Mouse (Mus musculus): ENCODE measurements at regions not wholly inside any gene's neighbourhood (a gene's known extent, or its start where the extent isn't known, plus 50 kb on each side); places are given as distances from the start of the nearest gene placed in this dataset.
A peak's percentile ranks its signal among the peaks of the same experiment; 100 is the strongest.

DNA sequence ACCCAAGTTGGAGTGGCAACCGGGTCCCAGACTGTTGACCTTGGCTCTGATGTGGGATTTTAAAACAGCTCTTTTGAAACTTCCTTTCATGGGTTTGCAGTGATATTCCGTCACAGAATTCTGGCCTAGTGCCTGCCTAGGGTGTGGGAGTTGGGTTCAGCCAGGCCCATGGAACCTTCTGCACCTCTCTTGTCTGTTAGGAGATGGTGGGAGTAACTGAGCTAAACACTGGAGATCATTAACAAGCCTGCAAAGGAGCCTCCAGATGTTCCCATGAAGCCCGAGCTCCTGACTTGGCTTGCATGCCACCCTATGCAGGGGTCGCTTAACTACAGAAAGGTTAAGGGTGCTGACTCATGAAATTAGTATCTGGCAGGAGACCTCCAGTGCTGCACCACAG, 158.0 kb upstream of the Serp2 start:
- no peak for DNase-seq (ENCODE audit: low spot score in 2 of 2)

DNA sequence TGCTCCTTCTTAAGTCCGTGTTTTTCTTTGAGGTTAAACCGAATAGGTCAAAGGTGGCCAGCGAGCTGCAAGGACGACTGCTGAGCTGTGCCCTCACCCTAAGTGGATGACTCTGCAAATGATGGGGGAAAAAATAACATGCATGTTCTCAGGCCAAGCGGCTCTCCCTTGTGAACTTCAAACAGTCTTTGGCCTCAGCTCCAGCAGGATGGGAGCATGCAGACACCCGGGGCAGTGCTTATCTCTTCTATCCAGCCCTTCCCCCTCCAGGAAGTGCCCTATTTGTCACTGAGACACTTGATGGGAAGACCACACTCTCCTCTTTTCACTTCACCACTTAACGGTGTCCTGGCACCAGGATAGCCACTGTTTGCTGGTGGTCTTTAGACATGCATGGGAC, 157.3 kb upstream of the Serp2 start:
- no peak for DNase-seq (ENCODE audit: low spot score in 2 of 2)

DNA sequence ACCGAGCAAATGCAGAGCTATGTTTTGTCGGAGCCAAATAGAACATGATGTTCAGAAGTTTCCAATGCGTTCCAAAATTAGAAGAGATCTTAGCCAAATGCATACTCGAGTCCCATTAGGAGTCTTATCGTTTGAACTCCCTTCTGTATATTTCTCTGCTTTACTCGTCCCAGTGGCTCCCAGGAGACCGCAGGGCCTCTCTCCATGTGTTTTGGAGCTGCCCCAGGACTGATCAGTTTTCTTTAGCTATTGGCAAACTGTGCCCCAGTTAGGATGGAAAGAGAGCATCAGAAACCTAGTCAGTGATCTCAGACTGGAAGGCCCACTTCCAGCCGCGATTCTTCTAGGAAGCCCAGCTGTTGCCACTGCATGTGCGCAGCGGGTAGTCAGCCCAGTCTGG, 152.0 kb upstream of the Serp2 start:
- DNase-seq (ENCODE audit: low spot score in 2 of 2): no peak

DNA sequence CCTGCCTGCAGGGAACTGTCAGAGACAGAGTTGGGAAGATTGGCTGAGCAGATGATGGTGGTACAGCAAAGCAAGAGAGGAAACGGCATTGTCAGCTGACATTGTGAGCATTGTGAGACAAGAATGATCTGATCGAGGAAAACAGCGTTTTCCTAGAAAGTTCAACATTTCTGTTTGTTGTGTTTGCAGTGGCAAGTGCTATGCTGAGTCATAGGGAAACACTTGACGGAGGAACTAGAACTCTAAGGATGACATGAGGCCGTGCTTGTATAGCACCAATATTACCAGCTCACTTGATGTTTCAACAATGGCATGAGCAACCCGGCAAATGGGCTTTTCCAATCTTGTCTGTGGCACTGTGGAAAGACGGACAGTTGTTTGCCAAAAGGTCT, 146.7 kb upstream of the Serp2 start:
- DNase-seq (ENCODE audit: low spot score in 2 of 2): no peak

DNA sequence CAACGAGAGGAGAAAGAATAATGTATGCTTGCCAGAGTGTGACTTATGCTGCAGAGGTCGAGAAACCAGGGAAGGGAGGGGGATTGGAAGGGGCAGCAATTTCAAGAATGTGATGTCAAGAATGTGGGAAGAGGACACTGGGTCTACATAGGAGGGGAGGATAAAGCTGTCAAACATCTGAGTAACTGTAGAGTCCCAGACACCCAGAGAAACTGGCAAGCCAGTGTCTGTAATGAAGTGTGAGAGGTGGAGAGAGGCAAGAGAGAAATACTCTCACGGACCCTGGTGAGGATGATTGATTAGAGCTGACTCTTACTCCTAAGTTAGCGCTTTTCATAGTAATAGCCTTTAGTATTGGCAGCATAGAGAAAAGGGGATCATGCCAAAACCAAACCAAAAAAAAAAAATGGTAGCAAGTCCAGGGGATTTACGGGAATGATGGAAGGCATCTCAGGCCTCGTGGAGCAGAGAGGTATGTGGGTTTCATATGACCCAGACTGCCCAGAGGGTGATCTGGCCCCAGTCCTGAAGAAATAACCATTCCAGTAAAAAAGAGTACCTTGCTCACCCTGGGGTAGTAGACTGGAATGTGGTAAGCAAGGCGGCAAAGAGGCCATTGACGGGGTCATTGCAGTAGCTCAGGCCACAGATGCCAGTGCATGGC, 146.2 kb upstream of the Serp2 start:
- no peak for DNase-seq (ENCODE audit: low spot score in 2 of 2)

DNA sequence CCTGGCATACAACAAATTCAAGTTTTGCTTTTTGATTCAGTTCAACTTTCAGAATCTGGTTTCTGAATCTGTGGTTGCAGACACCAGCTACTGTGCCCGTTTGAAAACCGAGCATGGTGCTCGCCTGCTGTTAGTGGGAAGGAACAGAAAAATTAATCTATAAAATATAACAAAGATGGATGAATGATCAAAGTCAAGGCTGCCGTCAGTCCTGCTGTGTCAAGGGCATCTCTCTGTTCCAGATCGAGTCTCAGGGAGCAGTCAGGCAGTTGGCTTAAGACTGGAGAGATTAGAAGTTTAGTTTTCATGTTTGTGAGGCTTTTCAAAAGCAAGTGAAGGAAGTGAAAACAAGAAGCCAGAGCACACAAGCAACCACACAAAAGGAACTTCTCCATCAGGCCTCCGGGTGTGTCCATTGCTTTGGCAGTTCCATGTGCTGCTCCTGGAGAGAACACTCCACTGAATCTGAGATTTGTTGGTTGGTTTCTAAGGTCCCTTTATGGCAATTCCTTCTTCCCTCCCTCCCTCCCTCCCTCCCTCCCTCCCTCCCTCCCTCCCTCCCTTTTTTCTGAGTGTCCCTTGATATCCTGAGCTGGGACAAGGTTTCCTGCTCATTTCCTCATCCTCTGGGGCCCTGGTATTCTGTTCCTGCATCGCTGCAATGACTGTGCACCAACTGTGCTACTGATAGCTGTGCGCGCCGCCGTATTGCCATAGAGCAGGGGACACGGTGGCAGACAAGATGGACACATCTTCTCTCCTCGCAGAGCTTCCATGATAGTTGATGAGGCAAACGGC, 145.4 kb upstream of the Serp2 start:
- DNase-seq (ENCODE audit: low spot score in 2 of 2): no peak

DNA sequence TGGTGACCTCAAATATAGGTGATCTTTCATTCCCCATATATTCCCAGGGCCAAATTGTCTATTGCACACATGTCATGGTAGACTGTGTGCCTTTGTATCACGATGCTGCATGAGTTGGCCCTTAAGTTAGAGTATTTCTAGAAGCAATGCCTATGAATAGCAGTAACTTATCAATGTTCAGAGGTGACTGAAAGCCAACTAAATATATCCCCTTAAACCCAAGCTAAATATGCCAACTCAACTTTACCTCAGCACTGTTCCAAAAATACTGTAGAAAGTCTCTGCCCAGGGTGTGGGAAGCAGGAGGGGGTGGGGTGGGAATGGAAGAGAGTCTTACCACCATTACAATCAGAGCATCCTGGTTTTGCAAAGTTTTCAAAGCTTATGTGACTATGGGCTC, 144.6 kb upstream of the Serp2 start:
- no peak for DNase-seq (ENCODE audit: low spot score in 2 of 2)

DNA sequence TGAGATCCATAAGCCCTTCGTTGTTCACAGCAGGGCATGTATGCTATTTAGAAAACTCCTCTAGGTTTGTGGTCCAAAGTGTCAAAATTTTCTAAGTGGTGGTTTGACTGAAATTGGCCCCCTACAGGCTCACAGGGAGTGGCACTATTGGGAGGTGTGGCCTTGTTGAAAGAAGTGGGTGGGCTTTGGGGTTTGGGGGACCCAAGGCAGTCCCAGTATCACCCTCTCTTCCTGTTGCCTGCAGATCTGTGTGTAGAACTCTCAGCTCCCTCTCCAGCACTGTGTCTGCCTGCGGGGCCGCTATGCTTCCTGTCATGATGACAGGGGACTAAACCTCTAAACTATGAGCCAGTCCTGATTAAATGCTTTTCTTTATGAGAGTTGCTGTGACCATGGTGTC, 144.1 kb upstream of the Serp2 start:
- peak; percentile 66 to 74 for DNase-seq (ENCODE audit: low spot score in 2 of 2)

DNA sequence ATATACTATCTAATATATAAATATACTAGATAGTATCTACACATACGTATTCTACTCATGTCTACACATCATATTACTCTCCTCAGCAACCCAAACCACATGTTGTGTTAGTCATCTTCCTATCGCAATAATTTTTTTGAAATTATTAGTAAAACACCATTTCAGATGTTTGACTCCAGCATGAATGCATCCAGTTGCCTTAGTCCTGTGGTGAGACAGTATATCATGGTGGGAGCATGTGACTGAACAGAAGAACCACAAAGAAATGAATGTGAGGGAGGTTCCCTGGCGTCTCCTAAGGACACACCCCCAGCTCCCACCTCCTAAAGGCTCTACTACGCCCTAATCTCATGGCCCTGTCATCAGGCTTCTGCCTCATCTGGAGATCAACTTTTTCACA, 143.5 kb upstream of the Serp2 start:
- no peak for DNase-seq (ENCODE audit: low spot score in 2 of 2)

DNA sequence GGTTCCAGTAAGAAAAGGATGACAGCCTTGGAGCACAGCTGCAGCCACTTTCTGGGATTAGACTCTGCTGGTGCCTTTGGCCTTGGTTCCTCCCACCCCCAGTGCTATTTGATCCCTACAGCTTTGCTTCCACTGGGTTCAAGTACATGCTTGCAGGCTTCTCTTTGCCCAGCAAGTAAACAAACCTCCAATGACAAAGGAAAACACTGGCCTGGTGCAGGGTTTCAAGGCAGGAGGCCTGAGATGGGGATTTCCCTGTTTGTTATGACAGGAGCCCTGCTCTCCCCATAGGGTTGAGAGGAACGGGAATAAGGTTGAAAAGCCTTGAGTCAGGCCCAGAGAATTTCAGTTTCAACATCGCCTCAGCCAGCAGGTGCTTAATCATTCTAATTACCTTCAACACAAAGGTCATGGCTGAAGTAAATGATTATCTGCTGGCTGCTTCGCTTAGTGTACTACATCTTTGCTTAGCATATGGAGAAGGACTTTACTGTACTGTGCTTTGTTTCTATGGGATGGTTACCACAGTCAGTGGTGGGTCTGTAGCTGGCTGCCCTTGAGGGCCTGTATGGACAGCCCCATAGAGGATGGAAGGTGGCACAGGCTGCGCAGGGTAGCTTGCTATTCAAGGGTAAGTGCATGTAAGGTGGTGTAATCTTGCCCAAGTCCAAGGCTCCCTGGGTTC, 142.2 kb upstream of the Serp2 start:
- DNase-seq (ENCODE audit: low spot score in 2 of 2): no peak

DNA sequence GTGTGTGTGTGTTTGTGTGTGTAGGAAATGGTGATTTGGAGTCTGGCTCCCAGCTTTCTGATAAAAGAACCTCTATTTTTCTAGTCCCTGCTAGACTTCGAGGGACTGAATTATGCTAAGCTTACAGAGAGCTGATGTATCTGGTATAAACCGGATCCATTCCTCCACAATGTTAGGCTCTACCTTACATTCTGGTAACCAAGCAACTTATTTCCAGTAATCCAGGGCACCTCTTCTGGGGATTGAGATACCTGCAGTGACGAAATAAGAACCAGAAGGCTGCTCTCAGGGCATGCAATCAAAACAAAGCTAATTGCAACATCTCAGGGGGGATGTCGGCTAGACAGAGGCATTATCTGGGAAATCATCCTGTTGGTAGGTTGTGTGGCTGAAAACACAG, 140.0 kb upstream of the Serp2 start:
- DNase-seq (ENCODE audit: low spot score in 2 of 2): no peak

DNA sequence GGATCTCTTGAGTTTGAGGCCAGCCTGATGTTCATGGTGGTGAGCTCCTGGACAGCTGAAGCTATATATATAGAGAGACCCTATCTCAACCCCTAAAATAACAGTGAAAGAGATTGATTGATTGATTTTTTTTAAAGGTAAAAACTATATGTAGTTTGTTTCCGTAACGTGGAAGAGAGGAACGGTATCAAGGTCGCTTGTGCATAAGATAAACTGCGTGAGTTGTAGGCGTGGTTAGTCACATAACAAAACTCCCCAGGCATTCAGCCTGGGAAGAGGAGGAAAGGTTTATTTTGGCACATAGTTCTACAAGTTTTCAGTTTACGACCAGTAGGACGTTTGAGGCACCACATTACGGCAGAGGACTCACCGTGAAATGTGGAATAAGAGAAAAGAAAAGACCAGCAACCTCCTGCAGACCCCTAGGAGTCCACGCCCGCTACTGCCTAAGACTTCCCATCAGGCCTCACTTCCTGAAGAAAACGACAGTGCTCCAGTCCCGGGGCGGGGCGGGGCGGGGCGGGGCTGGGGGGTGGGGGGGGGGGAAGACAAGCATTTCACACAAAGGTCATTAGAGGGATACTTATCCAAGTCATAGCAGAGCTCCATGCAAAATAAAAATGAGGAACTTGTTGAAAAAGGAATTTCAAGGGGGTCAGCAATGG, 139.1 kb upstream of the Serp2 start:
- DNase-seq (ENCODE audit: low spot score in 2 of 2): no peak

DNA sequence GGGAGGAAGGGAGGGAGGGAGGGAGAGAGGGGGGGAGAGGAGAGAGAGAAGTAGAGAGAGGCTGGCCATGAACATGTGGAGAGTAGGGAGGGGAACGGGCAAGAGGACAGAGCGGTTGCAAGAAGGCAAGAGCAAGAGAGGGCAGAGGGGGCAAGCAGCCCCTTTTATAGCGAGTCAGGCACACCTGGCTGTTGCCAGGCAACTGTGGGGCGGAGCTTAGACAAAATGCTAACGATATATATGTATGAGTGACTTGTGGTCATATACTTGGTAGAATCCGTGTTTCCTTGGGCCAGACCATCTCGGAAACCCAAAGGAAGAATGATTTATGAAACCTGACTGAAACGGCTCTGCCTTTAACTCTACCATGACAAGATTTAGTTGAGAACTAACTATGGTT, 138.2 kb upstream of the Serp2 start:
- peak in 1 of 2 experiments; percentile 40 for DNase-seq (ENCODE audit: low spot score in 2 of 2)

DNA sequence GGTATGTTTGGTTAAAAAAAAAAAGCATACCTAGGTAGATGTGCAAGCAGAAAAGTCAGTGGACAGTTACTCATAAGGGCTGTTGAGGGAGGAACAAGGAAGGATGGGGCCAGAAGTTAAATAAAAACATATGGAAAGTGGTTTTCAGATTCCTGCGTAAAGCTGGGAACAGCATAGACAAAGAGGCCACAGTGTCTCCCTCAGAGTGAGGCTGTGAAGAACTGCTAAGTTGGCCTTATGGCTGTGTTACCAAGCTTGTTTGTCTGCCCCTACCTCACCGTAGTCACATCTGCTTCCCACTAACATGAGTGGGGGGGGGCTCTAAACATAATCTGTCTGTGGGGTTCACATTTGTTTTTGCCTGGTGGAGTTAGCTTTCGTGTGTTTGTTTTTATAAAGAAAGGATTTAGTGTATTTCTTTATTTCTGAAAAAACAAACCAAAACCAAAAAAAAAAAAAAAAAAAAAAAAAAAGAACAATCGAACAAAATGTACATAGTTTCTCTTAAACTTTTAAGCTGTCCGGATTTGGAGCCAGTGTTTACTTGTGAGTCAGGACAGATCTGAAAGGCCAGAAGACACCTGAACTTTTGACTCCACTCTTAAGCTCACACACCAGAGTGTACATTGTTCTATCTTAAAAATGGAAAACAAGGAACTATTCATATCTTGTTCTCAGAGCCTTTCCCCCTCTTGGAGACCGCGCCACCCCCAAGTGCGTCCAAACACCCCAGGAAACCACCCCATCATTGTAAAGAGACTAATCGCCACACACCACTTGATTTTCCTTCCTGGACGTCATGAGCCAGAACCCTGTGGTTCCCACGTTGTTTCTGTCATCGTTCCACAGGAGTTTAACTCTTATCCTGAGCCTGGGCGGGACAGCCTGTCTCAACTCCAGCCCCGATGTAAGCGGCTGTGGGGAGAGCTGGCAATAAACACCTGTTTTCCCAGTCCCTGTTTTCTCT, 136.9 kb upstream of the Serp2 start:
- no peak for DNase-seq (ENCODE audit: low spot score in 2 of 2)

DNA sequence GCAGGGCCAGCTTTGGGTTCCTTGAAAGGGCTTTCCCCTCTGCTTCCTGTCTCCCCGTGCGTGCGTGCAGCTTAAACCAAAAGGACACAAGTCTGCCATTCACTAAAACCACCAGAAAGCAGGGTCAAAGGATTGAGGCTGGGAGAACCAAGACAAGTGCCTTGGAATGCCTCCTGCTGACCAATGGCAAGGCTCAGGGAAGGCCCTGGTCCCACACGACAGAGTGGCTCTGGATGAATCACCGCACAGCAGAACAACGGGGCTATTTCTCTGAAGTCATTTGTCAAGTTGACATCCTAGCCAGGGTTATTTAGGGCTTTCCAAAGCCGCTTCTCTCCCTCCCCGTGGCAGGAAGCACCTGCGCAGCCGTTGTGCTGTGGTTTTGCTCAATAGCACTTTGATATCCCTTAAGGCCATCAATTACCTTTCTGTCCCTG, 131.3 kb upstream of the Serp2 start:
- DNase-seq (ENCODE audit: low spot score in 2 of 2): peak; percentile 56 to 64

DNA sequence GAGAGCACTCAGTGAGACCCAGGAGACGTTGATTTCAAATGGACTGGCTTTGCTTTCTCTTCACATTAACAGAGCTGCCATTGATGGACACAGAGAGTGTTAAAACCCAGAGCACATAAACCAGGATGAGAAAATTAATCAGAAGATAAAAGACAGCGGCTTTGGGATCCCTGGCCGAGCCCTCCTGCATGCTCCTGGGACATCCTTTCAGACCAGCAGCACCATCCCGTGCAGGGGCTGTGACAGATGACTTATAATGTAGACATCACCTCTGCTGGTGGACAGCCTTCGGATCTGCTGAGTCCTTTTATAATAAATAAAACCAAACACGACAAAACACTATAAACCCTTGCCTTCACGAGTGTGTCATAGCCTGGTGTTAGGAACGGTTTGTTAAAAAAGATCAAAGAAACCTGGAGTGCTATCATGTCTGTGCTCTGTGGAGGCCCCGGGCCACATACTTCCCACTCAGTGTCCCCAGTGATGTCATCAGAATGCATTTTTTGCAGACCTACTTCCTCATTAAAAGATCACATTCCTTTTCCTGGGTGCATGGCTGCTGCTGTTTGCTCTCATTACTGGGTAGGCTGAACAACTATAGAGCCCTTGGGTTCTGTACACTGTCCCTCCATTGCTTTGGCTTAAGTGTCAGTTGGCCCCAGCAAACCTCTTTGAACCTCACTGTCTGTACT, 130.2 kb upstream of the Serp2 start:
- DNase-seq (ENCODE audit: low spot score in 2 of 2): no peak

DNA sequence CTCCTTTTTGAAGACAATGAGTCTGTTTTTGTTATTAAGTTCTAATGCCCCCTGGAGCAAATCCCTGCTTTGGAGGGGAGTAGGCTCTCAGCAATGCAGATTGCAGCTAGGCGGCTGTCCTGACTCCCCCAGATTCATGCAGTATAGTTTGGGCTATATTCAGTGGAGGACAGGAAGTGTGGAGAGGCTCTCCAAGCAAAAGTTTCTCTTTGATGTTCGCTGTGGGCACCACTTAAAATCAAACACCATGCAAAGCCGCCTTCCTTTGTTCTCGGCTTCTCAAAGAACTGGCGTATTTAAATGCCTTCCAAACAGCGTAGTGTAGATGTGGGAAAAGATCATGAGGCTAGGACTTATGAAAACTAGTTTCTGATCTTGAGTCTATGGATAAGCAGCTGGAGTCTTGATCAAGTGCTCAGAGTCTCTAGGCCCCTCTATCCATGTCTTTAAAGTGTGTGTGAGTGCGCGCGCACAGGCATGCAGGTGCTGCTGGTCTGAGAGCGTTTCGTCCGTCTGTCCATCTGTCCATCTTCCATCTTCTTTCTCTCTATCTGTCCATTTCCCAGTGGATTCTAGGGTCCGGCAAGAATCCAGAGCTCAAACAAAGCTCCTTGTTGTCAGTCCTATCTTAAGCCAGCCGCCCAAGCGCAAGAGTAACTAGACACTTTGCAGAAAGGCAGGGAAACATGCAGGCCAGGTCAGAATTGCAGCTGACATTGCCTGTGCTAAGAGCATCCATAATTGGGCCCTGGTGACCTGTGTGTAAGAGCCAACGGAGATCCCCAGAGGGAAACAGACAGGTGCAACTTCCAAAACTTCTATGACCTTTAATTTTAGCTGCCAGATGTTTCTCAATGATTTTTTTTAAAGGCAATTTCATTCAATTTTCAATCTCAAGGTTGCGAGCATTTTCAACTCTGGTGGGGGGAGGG, 129.4 kb upstream of the Serp2 start:
- DNase-seq (ENCODE audit: low spot score in 2 of 2): no peak

DNA sequence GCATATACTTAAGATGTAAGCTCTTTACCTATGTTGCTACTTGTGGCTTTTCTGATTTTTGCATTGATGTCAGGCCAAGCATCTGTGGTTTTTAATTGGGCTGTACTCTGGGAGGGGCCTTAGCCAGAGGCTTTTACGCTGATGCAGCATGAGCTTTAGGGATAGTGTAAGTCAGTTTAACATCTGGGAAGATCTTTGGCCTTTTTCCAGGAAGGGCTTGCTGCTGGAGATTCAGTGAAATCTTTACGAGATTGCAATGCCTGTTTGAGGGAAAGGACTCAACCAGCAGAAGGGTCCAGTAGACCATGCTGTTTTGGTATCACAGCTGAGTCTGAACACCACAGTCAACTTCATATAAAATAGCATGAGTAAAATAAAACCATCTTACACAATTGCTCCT, 127.6 kb upstream of the Serp2 start:
- no peak for DNase-seq (ENCODE audit: low spot score in 2 of 2)

DNA sequence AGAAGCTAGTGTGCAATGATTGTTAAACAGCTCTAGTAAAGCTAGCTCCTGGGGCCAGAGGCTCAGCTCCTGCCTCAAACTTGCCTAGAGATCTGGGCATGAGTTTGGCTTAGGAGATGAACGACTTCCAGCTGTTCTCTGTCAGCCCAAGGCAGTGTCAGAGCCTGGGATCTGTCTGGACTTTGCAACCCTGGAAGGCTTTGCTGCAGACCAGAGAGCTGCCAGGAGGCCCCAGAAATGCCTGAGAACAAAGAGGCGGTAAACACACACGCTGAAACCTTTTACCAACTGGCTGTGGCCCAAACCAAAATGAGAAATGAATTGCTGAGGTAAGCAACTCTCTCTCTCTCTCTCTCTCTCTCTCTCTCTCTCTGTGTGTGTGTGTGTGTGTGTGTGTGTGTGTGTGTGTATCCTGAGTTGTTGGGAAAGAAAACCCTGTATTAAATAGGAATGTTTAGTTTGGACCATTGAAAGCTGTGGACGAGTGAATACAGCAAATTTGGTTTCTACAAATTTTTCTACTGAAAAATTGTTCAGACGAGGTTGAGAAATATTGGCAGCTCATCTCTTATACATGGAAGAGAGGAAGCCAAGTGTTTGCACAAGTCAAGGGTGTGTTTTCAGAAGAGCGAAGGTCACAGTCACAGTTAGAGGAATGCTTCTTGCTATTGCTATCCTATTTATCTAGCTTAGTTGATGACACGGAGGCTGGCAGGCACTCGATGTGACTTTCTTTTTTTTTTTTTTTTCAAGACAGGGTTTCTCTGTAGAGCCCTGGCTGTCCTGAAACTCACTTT, 125.1 kb upstream of the Serp2 start:
- no peak for DNase-seq (ENCODE audit: low spot score in 2 of 2)
